Mouse (Mus musculus) limb, embryonic 14.5 days (tissue): ENCODE results near the gene P2ry10b. TPM values are rescaled to one million over a fixed set of nuclear protein-coding genes. Genes with fewer than 3 reads are reported as not detected.

ENCODE experiments used
- ATAC-seq: fragments of 200-750 bp; cut with Nextera tagmentation; 2 replicates; pipeline ENCODE4 v1.8.0; 2017; ENCODE audit warnings: low read depth, moderate number of reproducible peaks, moderate TSS enrichment; ENCODE audit not compliant: low FRiP score
- DNase-seq: peaks from one replicate; pipeline ENCODE4 v3.0.0-alpha.2; 2015; ENCODE audit warnings: low spot score
- H3K27ac ChIP-seq: fragments of 300-500 bp; sonication (generic); replicated peaks from 2 replicates; pipeline ENCODE4 v1.5.1; 2014; ENCODE audit warnings: low read depth, mild to moderate bottlenecking, low read length, moderate library complexity, mixed read lengths
- H3K27me3 ChIP-seq: fragments of 300-500 bp; sonication (generic); 2 replicates; pipeline ENCODE4 v1.6.1; 2014; ENCODE audit warnings: low read length, mixed read lengths; ENCODE audit not compliant: control insufficient read depth, insufficient read depth
- H3K36me3 ChIP-seq: fragments of 300-500 bp; sonication (generic); 2 replicates; pipeline ENCODE4 v1.6.1; 2014; ENCODE audit warnings: mild to moderate bottlenecking, low read length, moderate library complexity, mixed read lengths; ENCODE audit not compliant: control insufficient read depth, insufficient read depth
- H3K4me1 ChIP-seq: fragments of 300-500 bp; sonication (generic); 2 replicates; pipeline ENCODE4 v1.6.1; 2014; ENCODE audit warnings: antibody characterized with exemption, low read length, mixed read lengths; ENCODE audit not compliant: control insufficient read depth, insufficient read depth
- H3K4me2 ChIP-seq: fragments of 300-500 bp; sonication (generic); replicated peaks from 2 replicates; pipeline ENCODE4 v1.6.1; 2014; ENCODE audit warnings: low read depth, mild to moderate bottlenecking, low read length, moderate library complexity; ENCODE audit not compliant: severe bottlenecking
- H3K4me3 ChIP-seq: fragments of 300-500 bp; sonication (generic); replicated peaks from 2 replicates; pipeline ENCODE4 v1.5.1; 2014; ENCODE audit warnings: low read length
- H3K9ac ChIP-seq: fragments of 300-500 bp; sonication (generic); 2 replicates; pipeline ENCODE4 v1.6.1; 2014; ENCODE audit warnings: mild to moderate bottlenecking, low read depth, low read length, moderate library complexity; ENCODE audit not compliant: severe bottlenecking
- H3K9me3 ChIP-seq: fragments of 300-500 bp; sonication (generic); 2 replicates; pipeline ENCODE4 v1.6.1; 2016; ENCODE audit warnings: low read length; ENCODE audit not compliant: control insufficient read depth
- POLR2A ChIP-seq: fragments of 200-500 bp; IDR thresholded peaks from 2 replicates; pipeline ENCODE4 v1.8.0; 2012; ENCODE audit warnings: inconsistent platforms, mild to moderate bottlenecking, moderate library complexity, borderline replicate concordance; ENCODE audit not compliant: insufficient read depth, insufficient read length; ENCODE audit errors: extremely low read depth
- WGBS: fragments of 180-500 bp; shearing (Covaris S2); extraction: QIAGEN DNeasy Blood & Tissue Kit; methylation state at CpG from one replicate; pipeline ENCODE4 v1.1.7; 2014; 5-methylcytosine and 5-hydroxymethylcytosine counted together
- polyA plus RNA-seq, 2 experiments: library from polyadenylated mRNA; depleted of rRNA in 1 of 2; stranded (reverse) in 1 of 2; unstranded in 1 of 2; fragments of >200 nt; fragmentation: Nextera tagmentation in 1 of 2; extraction: Ambion mirVana in 1 of 2; gene quantifications; 2 replicates each; pipeline versions ENCODE4 v1.2.1 to v1.2.3; 2012 to 2014

The P2ry10b gene
- polyA plus RNA-seq, 2 experiments: 3.4 to 5.2 TPM

- H3K4me3 ChIP-seq: no peak overlapping the region
- DNase-seq: no peak
- WGBS: 47% methylated on average over 4 of the region's 4 CpGs
Measured at GRCm38 (mm10) chrX:107149391-107149993, 765 bp downstream of the P2ry10b start.

GRCm38 (mm10) chrX:107150027-107150426, 1.3 kb downstream of the P2ry10b start:
- H3K27me3 ChIP-seq: no peaks in the 10 kb centered on the region
- H3K27ac ChIP-seq: peak overlapping the region; percentile 45; the same call in 1 of the 2 replicates
- no peaks in the 10 kb centered on the region for H3K4me1 ChIP-seq
- no peak overlapping the region for H3K4me3 ChIP-seq
- TF ChIP-seq POLR2A: no peak
- DNase-seq (peak; percentile 33), ATAC-seq (no peak; the same call in 1 of the 2 replicates)
- WGBS: 39% methylated on average over 5 of the region's 5 CpGs
- no peak overlapping the region for H3K9ac ChIP-seq
- no peaks in the 10 kb centered on the region for H3K36me3 ChIP-seq
- no peaks in the 10 kb centered on the region for H3K9me3 ChIP-seq
- 0 out of 2 replicates have a peak overlapping the region, but pooled peaks have one; percentile 1 for H3K4me2 ChIP-seq

More at GRCm38 (mm10) chrX:107149391-107149993, 765 bp downstream of the P2ry10b start:
- no peaks in the 10 kb centered on the region for H3K27me3 ChIP-seq
- TF ChIP-seq POLR2A: no peak
- no peak for ATAC-seq
- H3K36me3 ChIP-seq: no peaks in the 10 kb centered on the region
- no peaks in the 10 kb centered on the region for H3K4me1 ChIP-seq
- H3K4me2 ChIP-seq: 0 out of 2 replicates have a peak overlapping the region, but pooled peaks have one; percentile 1
- no peak overlapping the region for H3K9ac ChIP-seq
- H3K9me3 ChIP-seq: no peaks in the 10 kb centered on the region
- H3K27ac ChIP-seq: peak overlapping the region; percentile 45; the same call in 1 of the 2 replicates

GRCm38 (mm10) chrX:107150752-107151515, 2.2 kb downstream of the P2ry10b start:
- DNase-seq (peak; percentile 54), ATAC-seq (peak; percentile 88)
- Histone ChIP-seq H3K4me2 (peak overlapping the region; percentile 25; the same call in 1 of the 2 replicates), H3K27ac (peak overlapping the region; percentile 70), H3K9ac (no peak overlapping the region), H3K4me3 (no peak overlapping the region), H3K36me3 (no peaks in the 10 kb centered on the region), H3K4me1 (no peaks in the 10 kb centered on the region), H3K9me3 (no peaks in the 10 kb centered on the region), H3K27me3 (no peaks in the 10 kb centered on the region)
- WGBS: 48% methylated on average over 4 of the region's 4 CpGs
- no peak for TF ChIP-seq POLR2A

GRCm38 (mm10) chrX:107156021-107156420, 7.3 kb downstream of the P2ry10b start:
- TF ChIP-seq POLR2A: no peak
- DNase-seq: no peak
- no peaks in the 10 kb centered on the region for H3K27me3 ChIP-seq
- WGBS: 63% methylated on average over 2 of the region's 2 CpGs
- ATAC-seq: no peak
- H3K4me2 ChIP-seq: no peak overlapping the region
- H3K9ac ChIP-seq: no peak overlapping the region
- no peak overlapping the region for H3K27ac ChIP-seq
- H3K4me3 ChIP-seq: no peak overlapping the region
- no peaks in the 10 kb centered on the region for H3K4me1 ChIP-seq
- H3K36me3 ChIP-seq: no peaks in the 10 kb centered on the region
- no peaks in the 10 kb centered on the region for H3K9me3 ChIP-seq

- Histone ChIP-seq H3K27me3 (no peaks in the 10 kb centered on the region), H3K36me3 (no peaks in the 10 kb centered on the region), H3K4me1 (no peaks in the 10 kb centered on the region), H3K4me3 (no peak overlapping the region), H3K27ac (no peak overlapping the region), H3K9me3 (no peaks in the 10 kb centered on the region), H3K4me2 (no peak overlapping the region), H3K9ac (no peak overlapping the region)
- TF ChIP-seq POLR2A: no peak
- DNase-seq (peak; percentile 29), ATAC-seq (no peak)
Measured at GRCm38 (mm10) chrX:107160496-107160895, 11.8 kb downstream of the P2ry10b start.
